Mouse (Mus musculus): ENCODE results near the gene Eno1.

The Eno1 gene

GRCm38 (mm10) chr4:150226818-150227688 is 9.5 kb upstream of the Eno1 start:
- DNase-seq (ENCODE audit: low spot score), result no peak

DNA sequence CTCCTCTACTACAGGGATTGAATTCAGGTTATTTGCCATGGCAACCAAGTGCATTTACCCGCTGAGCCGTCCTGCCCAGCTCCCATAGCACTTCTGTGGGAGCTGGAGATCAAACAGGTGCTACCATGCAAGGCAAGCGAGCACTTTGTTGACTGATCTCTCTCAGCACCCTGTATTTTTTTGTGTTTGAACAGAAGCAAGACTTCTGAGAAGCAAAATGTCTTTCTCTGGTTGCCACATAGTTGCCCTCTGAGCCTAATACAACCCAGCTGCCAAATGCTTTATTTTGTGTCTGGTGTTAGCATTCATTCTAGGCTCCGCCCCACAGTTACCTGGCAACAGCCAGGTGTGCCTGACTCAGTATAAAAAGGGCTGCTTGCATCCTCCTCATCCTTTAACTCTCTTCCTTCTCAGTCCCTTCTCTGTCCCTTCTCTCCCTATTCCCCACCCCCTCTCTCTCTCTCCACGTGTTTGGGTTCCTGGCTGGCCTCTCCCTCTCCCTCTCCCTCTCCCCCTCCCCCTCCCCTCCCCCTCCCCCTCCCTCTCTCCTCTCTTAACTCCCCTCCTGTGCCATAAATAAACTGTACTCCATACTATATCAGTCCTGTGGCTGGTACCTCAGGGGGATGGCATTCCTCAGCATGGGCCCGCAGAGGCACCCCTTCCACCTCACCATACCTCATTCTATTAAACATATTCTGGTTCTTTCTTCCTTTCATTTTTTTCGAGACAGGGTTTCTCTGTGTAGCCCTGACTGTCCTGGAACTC is 7.8 kb upstream of the Eno1 start:
- DNase-seq (ENCODE audit: low spot score), result no peak

DNA sequence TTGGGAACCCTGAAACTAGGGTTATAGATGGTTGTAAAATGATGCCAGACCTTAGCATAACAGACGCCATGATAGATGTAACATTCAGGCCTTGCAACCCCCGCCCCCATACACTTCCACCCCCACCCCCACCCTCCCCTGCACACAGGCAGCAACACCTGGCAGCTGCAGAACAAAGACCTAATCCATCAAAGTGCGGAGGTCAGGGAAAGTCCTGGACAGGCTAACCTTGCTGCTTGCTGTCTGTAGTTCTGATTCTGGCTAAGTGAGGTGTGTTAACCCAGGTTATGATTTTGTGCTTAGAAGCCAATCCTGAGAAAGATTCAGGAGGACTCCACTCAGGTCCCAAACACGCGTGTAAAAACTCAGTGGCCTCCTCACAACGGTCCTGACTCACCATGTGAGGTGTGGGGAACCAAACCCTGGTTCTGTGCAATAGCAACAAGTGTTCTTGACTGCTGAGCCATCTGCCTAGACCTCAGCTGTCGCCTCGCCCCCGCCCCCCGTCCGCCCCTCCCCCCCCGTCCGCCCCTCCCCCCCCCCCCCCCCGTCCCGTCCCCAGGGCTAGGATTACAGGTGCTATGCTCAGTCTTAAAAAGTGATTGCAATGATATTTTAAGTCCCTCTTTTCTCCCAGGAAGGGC is 6.7 kb upstream of the Eno1 start:
- no peak for DNase-seq (ENCODE audit: low spot score)

- no peak for DNase-seq (ENCODE audit: low spot score)
Measured at GRCm38 (mm10) chr4:150230460-150231407, 5.8 kb upstream of the Eno1 start.

DNA sequence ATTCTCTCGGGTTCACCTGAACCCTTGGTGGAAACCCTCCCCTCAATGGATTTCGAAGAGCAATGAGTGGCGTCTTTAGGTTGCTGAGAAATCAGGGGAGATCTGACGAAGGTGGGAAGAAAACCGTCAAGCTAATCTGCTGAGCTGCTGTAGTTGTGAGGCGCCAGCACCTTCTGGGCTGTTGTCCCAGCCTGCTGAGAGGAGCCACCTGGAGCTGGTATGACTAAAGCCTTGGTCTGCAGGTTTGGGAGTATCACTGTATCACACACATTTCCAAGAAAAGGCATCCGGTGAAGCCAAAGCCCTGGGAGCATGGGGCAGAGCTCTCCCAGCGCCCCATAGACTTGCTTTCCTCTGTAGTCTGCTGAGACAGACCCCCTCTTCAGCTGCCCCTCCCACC is 4.7 kb upstream of the Eno1 start:
- DNase-seq (ENCODE audit: low spot score), result no peak

- DNase-seq (ENCODE audit: low spot score), result no peak
Measured at GRCm38 (mm10) chr4:150234599-150235327, 1.8 kb upstream of the Eno1 start.

- no peak for DNase-seq (ENCODE audit: low spot score)
Measured at GRCm38 (mm10) chr4:150235585-150235984, 936 bp upstream of the Eno1 start.

DNA sequence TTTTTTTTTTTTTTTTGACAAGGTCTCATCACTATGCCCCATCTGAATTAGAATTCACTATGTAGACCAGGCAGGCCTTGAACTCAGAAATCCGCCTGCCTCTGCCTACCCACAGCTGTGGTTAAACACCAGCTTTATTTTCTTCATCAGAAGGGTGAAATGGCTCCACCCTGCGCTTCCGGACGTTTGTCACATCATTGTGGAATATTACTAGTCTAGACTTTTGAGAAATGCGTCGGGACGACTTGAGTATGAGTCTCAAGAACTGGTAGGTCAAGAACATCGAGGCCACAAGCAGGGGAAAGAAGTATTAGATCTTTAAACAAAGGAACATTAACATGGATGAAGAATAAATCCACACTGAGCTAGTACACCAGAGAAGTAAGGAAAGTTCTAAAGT is 490 bp upstream of the Eno1 start:
- DNase-seq (ENCODE audit: low spot score), result no peak

DNA sequence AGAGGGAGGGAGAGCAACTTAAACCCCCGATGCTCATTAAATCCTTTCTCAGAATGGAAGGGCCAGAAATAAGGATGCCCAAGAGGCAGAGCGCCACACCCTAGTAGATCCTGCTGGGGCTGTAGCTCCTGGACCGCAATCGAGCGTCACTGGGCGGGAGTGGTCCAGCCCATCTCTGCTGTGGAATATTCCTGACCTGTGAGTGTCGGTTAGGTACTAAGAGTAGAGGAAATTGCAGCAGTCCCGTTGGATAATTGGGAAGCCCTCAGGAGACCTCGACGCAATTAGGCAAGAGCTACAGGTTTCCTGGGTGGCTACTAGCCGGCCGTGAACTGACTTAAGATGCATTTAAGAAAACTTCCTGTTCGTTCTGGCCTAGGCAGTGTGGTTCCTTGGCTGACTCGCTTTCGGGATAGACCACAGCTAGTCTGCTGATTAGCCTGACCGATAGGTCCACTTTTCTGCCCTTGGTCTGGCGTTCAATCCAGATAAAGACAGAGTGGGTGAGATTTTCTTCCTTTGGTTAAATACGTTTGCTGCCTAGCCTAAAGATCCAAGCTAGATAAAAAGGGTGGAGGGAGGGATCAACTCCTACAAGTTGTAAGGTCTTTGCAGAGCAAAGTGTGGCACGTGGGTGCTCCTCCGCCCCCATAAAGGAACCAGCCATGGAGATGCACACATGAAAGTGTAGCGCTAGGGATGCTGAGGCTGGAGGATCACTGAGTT is 1.3 kb downstream of the Eno1 start:
- DNase-seq (ENCODE audit: low spot score), result no peak

GRCm38 (mm10) chr4:150238433-150239086 is 2.0 kb downstream of the Eno1 start:
- no peak for DNase-seq (ENCODE audit: low spot score)

- DNase-seq (ENCODE audit: low spot score), result no peak
Measured at GRCm38 (mm10) chr4:150239087-150239480, 2.6 kb downstream of the Eno1 start.

DNA sequence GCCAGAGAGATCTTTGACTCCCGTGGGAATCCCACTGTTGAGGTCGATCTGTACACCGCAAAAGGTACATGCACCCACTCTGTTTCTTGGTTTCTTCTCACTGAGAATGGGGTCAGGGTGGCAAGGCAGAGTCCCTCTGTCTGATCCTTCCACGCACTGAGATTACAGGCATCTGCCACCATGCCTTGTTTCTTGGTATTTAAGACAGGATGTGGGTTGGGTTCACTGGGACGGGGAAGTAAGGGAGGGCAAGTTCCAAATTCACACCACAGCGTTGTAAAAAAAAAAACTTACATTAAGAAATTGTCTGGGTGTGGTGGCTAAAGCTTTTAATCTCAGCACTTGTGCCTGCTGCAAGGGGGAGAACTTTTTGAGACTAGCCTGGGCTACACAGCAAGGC is 3.0 kb downstream of the Eno1 start:
- no peak for DNase-seq (ENCODE audit: low spot score)

DNA sequence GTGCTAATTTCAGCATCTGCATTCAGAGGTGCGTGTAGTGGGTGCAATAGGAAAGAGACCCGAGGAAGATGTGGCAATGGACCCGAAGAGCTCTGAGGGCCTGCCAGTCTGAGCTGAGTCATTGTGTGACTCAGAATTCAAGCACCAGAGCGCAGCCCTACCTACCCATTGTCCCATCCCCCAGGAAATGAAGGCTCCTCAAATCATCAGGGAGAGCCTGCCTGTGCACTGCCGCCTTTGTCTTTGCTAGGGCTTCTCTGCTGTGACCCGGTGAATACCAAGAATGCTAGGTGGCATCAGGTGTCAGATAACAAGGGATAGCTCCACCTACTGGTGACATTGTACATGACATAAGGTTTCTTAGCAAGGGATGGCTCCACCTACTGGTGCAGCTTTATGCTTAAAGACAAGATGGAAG is 3.4 kb downstream of the Eno1 start:
- DNase-seq (ENCODE audit: low spot score), result no peak

- DNase-seq (ENCODE audit: low spot score), result no peak
Measured at GRCm38 (mm10) chr4:150240381-150240886, 3.9 kb downstream of the Eno1 start.

DNA sequence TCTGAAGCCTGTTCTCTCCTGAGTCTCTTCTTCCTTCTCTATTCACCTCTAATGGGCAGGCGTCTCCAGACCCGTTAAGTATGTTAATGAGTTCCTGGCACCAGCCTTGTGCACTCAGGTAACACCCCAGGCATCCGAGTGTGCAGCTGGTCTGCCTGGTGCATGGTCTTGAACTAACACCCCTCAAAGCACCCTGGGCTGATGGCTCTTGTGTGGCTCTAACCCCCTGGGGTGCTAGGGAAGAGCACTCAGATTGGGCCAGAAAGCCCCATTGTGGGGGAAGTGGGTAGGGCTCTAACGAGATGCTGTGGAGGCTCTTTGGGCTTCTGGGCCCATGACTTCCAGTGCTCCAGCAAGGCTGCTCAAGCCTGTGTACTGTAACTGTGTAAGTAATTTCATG is 5.2 kb downstream of the Eno1 start:
- no peak for DNase-seq (ENCODE audit: low spot score)

GRCm38 (mm10) chr4:150242745-150243144 is 6.2 kb downstream of the Eno1 start:
- DNase-seq (ENCODE audit: low spot score), result no peak

- DNase-seq (ENCODE audit: low spot score), result no peak
Measured at GRCm38 (mm10) chr4:150245876-150246275, 9.4 kb downstream of the Eno1 start.

GRCm38 (mm10) chr4:150248009-150248408 is 11.5 kb downstream of the Eno1 start:
- DNase-seq (ENCODE audit: low spot score), result no peak

DNA sequence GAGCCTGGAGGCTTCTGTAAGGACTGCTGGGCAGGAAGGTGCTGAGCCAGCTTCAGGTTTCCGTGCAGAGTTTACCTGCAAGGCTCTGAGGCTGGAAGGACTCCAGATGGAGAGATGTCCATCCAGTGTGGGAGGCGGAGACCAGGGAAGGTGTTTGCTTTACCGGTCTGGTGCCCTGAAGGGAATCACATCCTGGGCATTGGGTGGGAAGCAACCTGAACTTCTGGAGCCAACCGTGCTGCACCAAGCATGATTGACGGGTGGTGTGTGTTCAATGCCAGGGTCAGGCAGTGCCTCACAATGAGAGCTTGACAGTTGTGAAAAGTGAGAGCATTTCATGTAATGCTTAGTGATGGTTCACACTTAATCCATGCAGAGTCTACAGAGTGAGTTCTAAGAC is 12.4 kb downstream of the Eno1 start:
- no peak for DNase-seq (ENCODE audit: low spot score)
